26 mouse cellular contexts compared by ENCODE assay signal in genomic region chr5:99939440-99939839, GRCm38 (mm10). TPM values are rescaled to one million over a fixed set of nuclear protein-coding genes. Genes with fewer than 3 reads are reported as not detected.
DNase-seq lines count a peak whose midpoint lies in the region; ATAC-seq and TF ChIP-seq lines count a peak whose summit lies in the region.
"Had no signal": no experiment of that assay in that cellular context is flagged by ENCODE, and none has a peak within 500 bp of the region (broad histone marks: within the 10 kb centered on the region; RNA-seq: fewer than 3 reads in every experiment).

No protein-coding gene starts in this region.

- H3K4me2 ChIP-seq in forebrain, postnatal 0 days (ENCODE audit: low read depth), result no peak overlapping the region
- H3K4me2 ChIP-seq in forebrain, embryonic 15.5 days (replicated peaks), result no peak overlapping the region
- no peak overlapping the region for H3K4me2 ChIP-seq in hindbrain, embryonic 15.5 days
- no peak overlapping the region for H3K4me2 ChIP-seq in hindbrain, embryonic 14.5 days (replicated peaks)
- no peak overlapping the region for H3K4me2 ChIP-seq in hindbrain, postnatal 0 days (ENCODE audit: low read depth, low read length)
- no peak overlapping the region for H3K4me2 ChIP-seq in hindbrain, embryonic 13.5 days
- H3K4me2 ChIP-seq in midbrain, embryonic 16.5 days (ENCODE audit: low read length), result no peak overlapping the region
- no peak overlapping the region for H3K4me2 ChIP-seq in midbrain, embryonic 11.5 days
- H3K4me2 ChIP-seq: embryonic facial prominence, embryonic 12.5 days; forebrain, embryonic 13.5 days had no signal

- H3K9me3 ChIP-seq in forebrain, postnatal 0 days (ENCODE audit: low read length), result no peaks in the 10 kb centered on the region
- no peaks in the 10 kb centered on the region for H3K9me3 ChIP-seq in forebrain, embryonic 15.5 days
- H3K9me3 ChIP-seq in hindbrain, embryonic 15.5 days, result no peaks in the 10 kb centered on the region
- H3K9me3 ChIP-seq in hindbrain, embryonic 14.5 days (ENCODE audit: control insufficient read depth, low read length), result peaks cover 5% of the 10 kb centered on the region; the same call in 1 of the 2 replicates
- H3K9me3 ChIP-seq in hindbrain, postnatal 0 days (ENCODE audit: low read length), result no peaks in the 10 kb centered on the region
- peaks cover 8% of the 10 kb centered on the region; the same call in 1 of the 2 replicates for H3K9me3 ChIP-seq in hindbrain, embryonic 13.5 days
- peaks cover 4% of the 10 kb centered on the region; the same call in 1 of the 2 replicates for H3K9me3 ChIP-seq in midbrain, embryonic 16.5 days (replicated peaks; ENCODE audit: control insufficient read depth, low read length, poor library complexity, severe bottlenecking)
- no peaks in the 10 kb centered on the region; the same call in 1 of the 2 replicates for H3K9me3 ChIP-seq in midbrain, embryonic 11.5 days (ENCODE audit: control insufficient read depth, low read length)

- H3K27ac ChIP-seq in forebrain, postnatal 0 days (ENCODE audit: low read depth, low read length), result no peak overlapping the region
- no peak overlapping the region for H3K27ac ChIP-seq in forebrain, embryonic 15.5 days (replicated peaks)
- H3K27ac ChIP-seq in hindbrain, embryonic 15.5 days (replicated peaks), result no peak overlapping the region
- no peak overlapping the region for H3K27ac ChIP-seq in hindbrain, embryonic 14.5 days
- no peak overlapping the region for H3K27ac ChIP-seq in hindbrain, postnatal 0 days
- no peak overlapping the region for H3K27ac ChIP-seq in hindbrain, embryonic 13.5 days
- H3K27ac ChIP-seq in midbrain, embryonic 16.5 days (ENCODE audit: low read length), result no peak overlapping the region
- no peak overlapping the region for H3K27ac ChIP-seq in midbrain, embryonic 11.5 days (ENCODE audit: low read depth, low read length)
- H3K27ac ChIP-seq: embryonic facial prominence, embryonic 10.5 days; embryonic facial prominence, embryonic 12.5 days; forebrain, embryonic 13.5 days had no signal

- no peaks in the 10 kb centered on the region for H3K36me3 ChIP-seq in forebrain, postnatal 0 days (ENCODE audit: insufficient read depth)
- no peaks in the 10 kb centered on the region for H3K36me3 ChIP-seq in forebrain, embryonic 15.5 days
- no peaks in the 10 kb centered on the region for H3K36me3 ChIP-seq in hindbrain, embryonic 15.5 days
- no peaks in the 10 kb centered on the region for H3K36me3 ChIP-seq in hindbrain, embryonic 14.5 days (replicated peaks; ENCODE audit: control insufficient read depth, insufficient read depth)
- H3K36me3 ChIP-seq in hindbrain, postnatal 0 days (ENCODE audit: insufficient read depth, low read length), result no peaks in the 10 kb centered on the region
- peaks cover 4% of the 10 kb centered on the region; the same call in 1 of the 2 replicates for H3K36me3 ChIP-seq in hindbrain, embryonic 13.5 days
- no peaks in the 10 kb centered on the region for H3K36me3 ChIP-seq in midbrain, embryonic 16.5 days (ENCODE audit: control insufficient read depth, insufficient read depth, low read length)
- no peaks in the 10 kb centered on the region for H3K36me3 ChIP-seq in midbrain, embryonic 11.5 days (ENCODE audit: control insufficient read depth, insufficient read depth, low read length)
- H3K36me3 ChIP-seq: embryonic facial prominence, embryonic 12.5 days; G1E had no signal

- no peak overlapping the region for H3K4me3 ChIP-seq in forebrain, postnatal 0 days (ENCODE audit: low read depth, low read length)
- H3K4me3 ChIP-seq in forebrain, embryonic 15.5 days, result no peak overlapping the region
- no peak overlapping the region for H3K4me3 ChIP-seq in hindbrain, embryonic 15.5 days
- no peak overlapping the region for H3K4me3 ChIP-seq in hindbrain, embryonic 14.5 days (replicated peaks; ENCODE audit: low read length)
- H3K4me3 ChIP-seq in hindbrain, postnatal 0 days (ENCODE audit: low read length), result no peak overlapping the region
- no peak overlapping the region for H3K4me3 ChIP-seq in hindbrain, embryonic 13.5 days
- no peak overlapping the region for H3K4me3 ChIP-seq in midbrain, embryonic 16.5 days (ENCODE audit: low read depth, low read length)
- no peak overlapping the region for H3K4me3 ChIP-seq in midbrain, embryonic 11.5 days (ENCODE audit: low read depth, low read length)
- H3K4me3 ChIP-seq: embryonic facial prominence, embryonic 10.5 days; embryonic facial prominence, embryonic 12.5 days; forebrain, embryonic 13.5 days had no signal

- 76% methylated on average over 3 of the region's 3 CpGs for WGBS in forebrain, postnatal 0 days
- 78% methylated on average over 3 of the region's 3 CpGs for WGBS in forebrain, embryonic 15.5 days
- WGBS in hindbrain, embryonic 15.5 days, result 68% methylated on average over 3 of the region's 3 CpGs
- 71% methylated on average over 3 of the region's 3 CpGs for WGBS in hindbrain, embryonic 14.5 days
- 55% methylated on average over 3 of the region's 3 CpGs for WGBS in hindbrain, postnatal 0 days
- WGBS in hindbrain, embryonic 13.5 days, result 72% methylated on average over 3 of the region's 3 CpGs
- 67% methylated on average over 3 of the region's 3 CpGs for WGBS in midbrain, embryonic 16.5 days
- 80% methylated on average over 3 of the region's 3 CpGs for whole genome bisulfite sequencing in midbrain, embryonic 11.5 days

- 0 out of 2 replicates have a peak, but pooled peaks cover 5% of the 10 kb centered on the region for H3K4me1 ChIP-seq in forebrain, postnatal 0 days (ENCODE audit: insufficient read depth)
- H3K4me1 ChIP-seq in forebrain, embryonic 15.5 days, result no peaks in the 10 kb centered on the region
- no peaks in the 10 kb centered on the region for H3K4me1 ChIP-seq in hindbrain, embryonic 15.5 days (replicated peaks)
- no peaks in the 10 kb centered on the region for H3K4me1 ChIP-seq in hindbrain, embryonic 14.5 days (replicated peaks; ENCODE audit: control insufficient read depth, insufficient read depth, low read length)
- H3K4me1 ChIP-seq in hindbrain, postnatal 0 days (ENCODE audit: insufficient read depth, low read length), result no peaks in the 10 kb centered on the region
- H3K4me1 ChIP-seq in hindbrain, embryonic 13.5 days (replicated peaks), result peaks cover 3% of the 10 kb centered on the region; the same call in 1 of the 2 replicates
- no peaks in the 10 kb centered on the region; the same call in 1 of the 2 replicates for H3K4me1 ChIP-seq in midbrain, embryonic 16.5 days (ENCODE audit: control insufficient read depth, insufficient read depth, low read length)
- no peaks in the 10 kb centered on the region for H3K4me1 ChIP-seq in midbrain, embryonic 11.5 days (ENCODE audit: control insufficient read depth, insufficient read depth, low read length)
- H3K4me1 ChIP-seq: embryonic facial prominence, embryonic 10.5 days; embryonic facial prominence, embryonic 12.5 days had no signal

- H3K9ac ChIP-seq in forebrain, postnatal 0 days, result no peak overlapping the region
- H3K9ac ChIP-seq in forebrain, embryonic 15.5 days (replicated peaks), result no peak overlapping the region
- H3K9ac ChIP-seq in hindbrain, embryonic 15.5 days, result no peak overlapping the region
- no peak overlapping the region for H3K9ac ChIP-seq in hindbrain, embryonic 14.5 days
- H3K9ac ChIP-seq in hindbrain, postnatal 0 days (replicated peaks; ENCODE audit: low read length), result no peak overlapping the region
- H3K9ac ChIP-seq in hindbrain, embryonic 13.5 days, result no peak overlapping the region
- no peak overlapping the region for H3K9ac ChIP-seq in midbrain, embryonic 16.5 days (ENCODE audit: low read depth, low read length)
- H3K9ac ChIP-seq in midbrain, embryonic 11.5 days (ENCODE audit: low read length), result no peak overlapping the region
- H3K9ac ChIP-seq: embryonic facial prominence, embryonic 12.5 days; forebrain, embryonic 13.5 days had no signal

- no peak for TF ChIP-seq CTCF in forebrain, postnatal 0 days (IDR thresholded peaks at IDR 0.05; ENCODE audit: low read depth)
- no peak for TF ChIP-seq CTCF in hindbrain, postnatal 0 days (IDR thresholded peaks at IDR 0.05; ENCODE audit: low read depth)

- ATAC-seq in forebrain, postnatal 0 days, result peak; percentile 50; the same call in 1 of the 2 replicates
- ATAC-seq in forebrain, embryonic 15.5 days (replicated peaks), result no peak
- peak; percentile 38; the same call in 1 of the 2 replicates for ATAC-seq in hindbrain, embryonic 15.5 days (ENCODE audit: low FRiP score, low read depth)
- ATAC-seq in hindbrain, embryonic 14.5 days (ENCODE audit: low FRiP score), result no peak
- 0 out of 2 replicates have a peak, but pooled peaks have one; percentile 40 for ATAC-seq in hindbrain, postnatal 0 days
- ATAC-seq in hindbrain, embryonic 13.5 days (ENCODE audit: low FRiP score), result no peak
- peak; percentile 79 for ATAC-seq in midbrain, embryonic 16.5 days
- ATAC-seq in midbrain, embryonic 11.5 days (ENCODE audit: low FRiP score), result no peak
- ATAC-seq: activated CD4-positive, CD25-positive, alpha-beta regulatory T cell, adult 4 months; CD4-positive, CD25-positive, alpha-beta regulatory T cell, adult 4 months; forebrain, embryonic 13.5 days; Patski had no signal

- no peaks in the 10 kb centered on the region for H3K27me3 ChIP-seq in forebrain, postnatal 0 days (ENCODE audit: insufficient read depth, low read length)
- no peaks in the 10 kb centered on the region for H3K27me3 ChIP-seq in forebrain, embryonic 15.5 days
- no peaks in the 10 kb centered on the region for H3K27me3 ChIP-seq in hindbrain, embryonic 15.5 days
- no peaks in the 10 kb centered on the region for H3K27me3 ChIP-seq in hindbrain, embryonic 14.5 days (ENCODE audit: control insufficient read depth, insufficient read depth, low read length)
- H3K27me3 ChIP-seq in hindbrain, postnatal 0 days (ENCODE audit: insufficient read depth, low read length), result no peaks in the 10 kb centered on the region
- no peaks in the 10 kb centered on the region for H3K27me3 ChIP-seq in hindbrain, embryonic 13.5 days
- H3K27me3 ChIP-seq in midbrain, embryonic 16.5 days (ENCODE audit: control insufficient read depth, insufficient read depth, low read depth, low read length), result no peaks in the 10 kb centered on the region
- H3K27me3 ChIP-seq in midbrain, embryonic 11.5 days (ENCODE audit: control insufficient read depth, insufficient read depth, low read length), result no peaks in the 10 kb centered on the region
- H3K27me3 ChIP-seq: CH12.LX; embryonic facial prominence, embryonic 12.5 days; forebrain, embryonic 13.5 days; Patski had no signal

- no peak for DNase-seq in forebrain, postnatal 0 days
- no peak for DNase-seq in hindbrain, embryonic 14.5 days (ENCODE audit: low spot score)
- DNase-seq in hindbrain, postnatal 0 days (ENCODE audit: low spot score), result no peak
- no peak for DNase-seq in midbrain, embryonic 11.5 days (ENCODE audit: low spot score, missing footprints)
- DNase-seq: adrenal gland, adult 8-10 months; adrenal gland, postnatal 14 days; adrenal gland, postnatal 36 days; B cell, adult 2 months; cerebellum, adult 11-12 months; cerebellum, adult 2 months; cerebellum, adult 9-10 months; cerebellum, postnatal 10 days; cerebellum, postnatal 25 days had no signal

RNA-seq across cellular contexts. Expression of gene Vamp9, which starts 33.4 kb away (rescaled TPM):
- 0.52 and 1.5 TPM in 2 replicates for total RNA-seq in forebrain, postnatal 0 days (2014; rRNA removed)
- 0.73 and 1.2 TPM in 2 replicates for polyA plus RNA-seq in forebrain, postnatal 0 days (2015; fragmentation: Nextera tagmentation; extraction: Ambion mirVana)
- 0.64 and 0.86 TPM in 2 replicates for polyA plus RNA-seq in forebrain, embryonic 15.5 days (2015; fragmentation: Nextera tagmentation; extraction: Ambion mirVana)
- polyA plus RNA-seq in hindbrain, embryonic 15.5 days (2015; fragmentation: Nextera tagmentation; extraction: Ambion mirVana), result 0.76 and 1.2 TPM in 2 replicates
- 1.0 and 1.1 TPM in 2 replicates for polyA plus RNA-seq in hindbrain, embryonic 14.5 days (2014; fragmentation: Nextera tagmentation; extraction: Ambion mirVana)
- 0.31 TPM in 1 of 2 replicates, not detected in the other for total RNA-seq in hindbrain, postnatal 0 days (2014; rRNA removed)
- polyA plus RNA-seq in hindbrain, postnatal 0 days (2015; fragmentation: Nextera tagmentation; extraction: Ambion mirVana), result 0.38 and 1.2 TPM in 2 replicates
- 0.79 and 0.93 TPM in 2 replicates for polyA plus RNA-seq in hindbrain, embryonic 13.5 days (2015; fragmentation: Nextera tagmentation; extraction: Ambion mirVana)
- polyA plus RNA-seq in midbrain, embryonic 16.5 days (2015; fragmentation: Nextera tagmentation; extraction: Ambion mirVana), result 0.34 and 1.0 TPM in 2 replicates
- polyA plus RNA-seq in midbrain, embryonic 11.5 days (2014; fragmentation: Nextera tagmentation; extraction: Ambion mirVana), result not detected in 2 replicates
- total RNA-seq: adrenal gland, postnatal 14 days; CH12.LX; G1E had no signal
- polyA plus RNA-seq: activated CD4-positive, CD25-positive, alpha-beta regulatory T cell, adult 4 months; cerebellum, adult 2 months; embryonic facial prominence, embryonic 10.5 days; embryonic facial prominence, embryonic 14.5 days; G1E; Patski had no signal

RNA-seq across cellular contexts. Expression of gene Hnrnpd, which starts 39.3 kb away (rescaled TPM):
- 35.9 and 45.7 TPM in 2 replicates for total RNA-seq in forebrain, postnatal 0 days (2014; rRNA removed)
- polyA plus RNA-seq in forebrain, postnatal 0 days (2015; fragmentation: Nextera tagmentation; extraction: Ambion mirVana), result 93.0 and 120 TPM in 2 replicates
- 242 and 245 TPM in 2 replicates for polyA plus RNA-seq in forebrain, embryonic 15.5 days (2015; fragmentation: Nextera tagmentation; extraction: Ambion mirVana)
- polyA plus RNA-seq in hindbrain, embryonic 15.5 days (2015; fragmentation: Nextera tagmentation; extraction: Ambion mirVana), result 161 and 172 TPM in 2 replicates
- polyA plus RNA-seq in hindbrain, embryonic 14.5 days (2014; fragmentation: Nextera tagmentation; extraction: Ambion mirVana), result 105 and 122 TPM in 2 replicates
- 28.6 and 30.2 TPM in 2 replicates for total RNA-seq in hindbrain, postnatal 0 days (2014; rRNA removed)
- polyA plus RNA-seq in hindbrain, postnatal 0 days (2015; fragmentation: Nextera tagmentation; extraction: Ambion mirVana), result 95.9 and 103 TPM in 2 replicates
- 143 and 182 TPM in 2 replicates for polyA plus RNA-seq in hindbrain, embryonic 13.5 days (2015; fragmentation: Nextera tagmentation; extraction: Ambion mirVana)
- polyA plus RNA-seq in midbrain, embryonic 16.5 days (2015; fragmentation: Nextera tagmentation; extraction: Ambion mirVana), result 96.2 and 121 TPM in 2 replicates
- polyA plus RNA-seq in midbrain, embryonic 11.5 days (2014; fragmentation: Nextera tagmentation; extraction: Ambion mirVana), result 282 and 289 TPM in 2 replicates

RNA-seq across cellular contexts. Expression of gene 4930524J08Rik, which starts 39.4 kb away (rescaled TPM):
- total RNA-seq in forebrain, postnatal 0 days (2014; rRNA removed), result 5.0 and 9.0 TPM in 2 replicates
- 3.1 and 3.3 TPM in 2 replicates for polyA plus RNA-seq in forebrain, postnatal 0 days (2015; fragmentation: Nextera tagmentation; extraction: Ambion mirVana)
- 2.3 and 4.5 TPM in 2 replicates for polyA plus RNA-seq in forebrain, embryonic 15.5 days (2015; fragmentation: Nextera tagmentation; extraction: Ambion mirVana)
- 2.5 and 3.8 TPM in 2 replicates for polyA plus RNA-seq in hindbrain, embryonic 15.5 days (2015; fragmentation: Nextera tagmentation; extraction: Ambion mirVana)
- 3.4 and 4.0 TPM in 2 replicates for polyA plus RNA-seq in hindbrain, embryonic 14.5 days (2014; fragmentation: Nextera tagmentation; extraction: Ambion mirVana)
- total RNA-seq in hindbrain, postnatal 0 days (2014; rRNA removed), result 0.52 and 1.2 TPM in 2 replicates
- 3.8 and 4.0 TPM in 2 replicates for polyA plus RNA-seq in hindbrain, postnatal 0 days (2015; fragmentation: Nextera tagmentation; extraction: Ambion mirVana)
- polyA plus RNA-seq in hindbrain, embryonic 13.5 days (2015; fragmentation: Nextera tagmentation; extraction: Ambion mirVana), result 3.9 and 4.0 TPM in 2 replicates
- polyA plus RNA-seq in midbrain, embryonic 16.5 days (2015; fragmentation: Nextera tagmentation; extraction: Ambion mirVana), result 2.2 and 2.5 TPM in 2 replicates
- polyA plus RNA-seq in midbrain, embryonic 11.5 days (2014; fragmentation: Nextera tagmentation; extraction: Ambion mirVana), result 2.0 and 2.3 TPM in 2 replicates
- polyA plus RNA-seq: activated CD4-positive, CD25-positive, alpha-beta regulatory T cell, adult 4 months; CD4-positive, CD25-positive, alpha-beta regulatory T cell, adult 4 months had no signal

Comparison
In these comparisons a context has a peak if more than half of its experiments do, and no peak if none do; other contexts are left out.
1. ATAC-seq: peak in forebrain, postnatal 0 days (single experiment), hindbrain, embryonic 15.5 days (single experiment), hindbrain, postnatal 0 days (single experiment) and midbrain, embryonic 16.5 days (single experiment); none in forebrain, embryonic 15.5 days (single experiment), hindbrain, embryonic 14.5 days (single experiment), hindbrain, embryonic 13.5 days (single experiment) and midbrain, embryonic 11.5 days (single experiment).